Mouse (Mus musculus): ENCODE data around the gene Cited4. TPM values are rescaled to one million over a fixed set of nuclear protein-coding genes. Genes with fewer than 3 reads are reported as not detected.

Gene Cited4
- total and polyA plus RNA-seq, 3 experiments = 31.6 to 52.2 (median 39.9) TPM

GRCm38 (mm10) chr4:120664601-120665000 is 1.8 kb upstream of the Cited4 start:
- Histone ChIP-seq H3K27me3 (ENCODE audit: control insufficient read depth, insufficient read depth, low read length) (no peaks in the 10 kb centered on the region), H3K9ac (ENCODE audit: low read depth, low read length) (no peak overlapping the region), H3K4me3 (no peak overlapping the region), H3K79me2 (replicated peaks; ENCODE audit: control insufficient read depth, insufficient read depth, low read length) (no peaks in the 10 kb centered on the region), H3K4me1 (ENCODE audit: control insufficient read depth, insufficient read depth, low read length) (no peaks in the 10 kb centered on the region; the same call in 1 of the 2 replicates), H3K27ac (no peak overlapping the region), H3K36me3 (ENCODE audit: control insufficient read depth, insufficient read depth, low read length) (no peaks in the 10 kb centered on the region)
- TF ChIP-seq CTCF (IDR thresholded peaks at IDR 0.05) (no peak), POLR2A (IDR thresholded peaks at IDR 0.05; ENCODE audit: insufficient read depth, low read depth, low read length) (no peak), EP300 (IDR thresholded peaks at IDR 0.05; ENCODE audit: insufficient read depth, low read depth, low read length) (no peak)
- intact Hi-C loops (cut with DNase I) = no loop called here
- DNase-seq = no peak
- WGBS = 57% methylated on average over 2 of the region's 2 CpGs

- H3K27me3 ChIP-seq (ENCODE audit: control insufficient read depth, insufficient read depth, low read length) = no peaks in the 10 kb centered on the region
- no peak for DNase-seq
- intact Hi-C loops (cut with DNase I) = loop anchor here (5.0 kb wide), 1 partner anchor 73 kb away; no protein-coding TSS in a partner anchor
- H3K4me3 ChIP-seq = no peak overlapping the region
- H3K79me2 ChIP-seq (replicated peaks; ENCODE audit: control insufficient read depth, insufficient read depth, low read length) = no peaks in the 10 kb centered on the region
- 42% methylated on average over 4 of the region's 4 CpGs for WGBS
- H3K36me3 ChIP-seq (ENCODE audit: control insufficient read depth, insufficient read depth, low read length) = no peaks in the 10 kb centered on the region
- no peak overlapping the region for H3K9ac ChIP-seq (ENCODE audit: low read depth, low read length)
- TF ChIP-seq EP300 (IDR thresholded peaks at IDR 0.05; ENCODE audit: insufficient read depth, low read depth, low read length) = no peak
- no peak for TF ChIP-seq CTCF (IDR thresholded peaks at IDR 0.05)
- no peak for TF ChIP-seq POLR2A (IDR thresholded peaks at IDR 0.05; ENCODE audit: insufficient read depth, low read depth, low read length)
- no peak overlapping the region for H3K27ac ChIP-seq
- H3K4me1 ChIP-seq (ENCODE audit: control insufficient read depth, insufficient read depth, low read length) = no peaks in the 10 kb centered on the region; the same call in 1 of the 2 replicates
Observed at GRCm38 (mm10) chr4:120665144-120665700, 1.1 kb upstream of the Cited4 start.

- 79% methylated on average over 7 of the region's 7 CpGs for WGBS
Observed at GRCm38 (mm10) chr4:120665782-120666181, 590 bp upstream of the Cited4 start.

GRCm38 (mm10) chr4:120667045-120667501 is 701 bp downstream of the Cited4 start:
- H3K9ac ChIP-seq (ENCODE audit: low read depth, low read length) = peak overlapping the region; percentile 87
- no peaks in the 10 kb centered on the region for H3K27me3 ChIP-seq (ENCODE audit: control insufficient read depth, insufficient read depth, low read length)
- peak overlapping the region; percentile 84 for H3K27ac ChIP-seq
- no peaks in the 10 kb centered on the region for H3K79me2 ChIP-seq (replicated peaks; ENCODE audit: control insufficient read depth, insufficient read depth, low read length)
- no peak for TF ChIP-seq EP300 (IDR thresholded peaks at IDR 0.05; ENCODE audit: insufficient read depth, low read depth, low read length)
- TF ChIP-seq CTCF (IDR thresholded peaks at IDR 0.05) = no peak
- no peak for TF ChIP-seq POLR2A (IDR thresholded peaks at IDR 0.05; ENCODE audit: insufficient read depth, low read depth, low read length)
- peak overlapping the region; percentile 73 for H3K4me3 ChIP-seq
- 1% methylated on average over 50 of the region's 50 CpGs for WGBS
- no peaks in the 10 kb centered on the region for H3K36me3 ChIP-seq (ENCODE audit: control insufficient read depth, insufficient read depth, low read length)
- no peaks in the 10 kb centered on the region; the same call in 1 of the 2 replicates for H3K4me1 ChIP-seq (ENCODE audit: control insufficient read depth, insufficient read depth, low read length)
- intact Hi-C loops (cut with DNase I) = loop anchor here (2.0 to 5.0 kb wide), 2 partner anchors 52 to 75 kb away; no protein-coding TSS in a partner anchor
- peak; percentile 67 to 73 for DNase-seq

More at GRCm38 (mm10) chr4:120665782-120666181, 590 bp upstream of the Cited4 start:
- Histone ChIP-seq H3K4me3 (no peak overlapping the region), H3K79me2 (replicated peaks; ENCODE audit: control insufficient read depth, insufficient read depth, low read length) (no peaks in the 10 kb centered on the region), H3K4me1 (ENCODE audit: control insufficient read depth, insufficient read depth, low read length) (no peaks in the 10 kb centered on the region; the same call in 1 of the 2 replicates), H3K9ac (ENCODE audit: low read depth, low read length) (no peak overlapping the region), H3K36me3 (ENCODE audit: control insufficient read depth, insufficient read depth, low read length) (no peaks in the 10 kb centered on the region), H3K27me3 (ENCODE audit: control insufficient read depth, insufficient read depth, low read length) (no peaks in the 10 kb centered on the region), H3K27ac (no peak overlapping the region)
- no peak for DNase-seq
- intact Hi-C loops (cut with DNase I) = loop anchor here (2.0 to 5.0 kb wide), 2 partner anchors 51 to 73 kb away; no protein-coding TSS in a partner anchor
- TF ChIP-seq POLR2A (IDR thresholded peaks at IDR 0.05; ENCODE audit: insufficient read depth, low read depth, low read length) = no peak
- no peak for TF ChIP-seq CTCF (IDR thresholded peaks at IDR 0.05)
- no peak for TF ChIP-seq EP300 (IDR thresholded peaks at IDR 0.05; ENCODE audit: insufficient read depth, low read depth, low read length)

GRCm38 (mm10) chr4:120667555-120667954 is 1.2 kb downstream of the Cited4 start:
- no peak for TF ChIP-seq CTCF (IDR thresholded peaks at IDR 0.05)
- no peak for TF ChIP-seq EP300 (IDR thresholded peaks at IDR 0.05; ENCODE audit: insufficient read depth, low read depth, low read length)
- TF ChIP-seq POLR2A (IDR thresholded peaks at IDR 0.05; ENCODE audit: insufficient read depth, low read depth, low read length) = no peak
- Histone ChIP-seq H3K36me3 (ENCODE audit: control insufficient read depth, insufficient read depth, low read length) (no peaks in the 10 kb centered on the region), H3K79me2 (replicated peaks; ENCODE audit: control insufficient read depth, insufficient read depth, low read length) (no peaks in the 10 kb centered on the region), H3K27me3 (ENCODE audit: control insufficient read depth, insufficient read depth, low read length) (no peaks in the 10 kb centered on the region), H3K4me3 (peak overlapping the region; percentile 73), H3K4me1 (ENCODE audit: control insufficient read depth, insufficient read depth, low read length) (no peaks in the 10 kb centered on the region; the same call in 1 of the 2 replicates), H3K9ac (ENCODE audit: low read depth, low read length) (peak overlapping the region; percentile 87), H3K27ac (peak overlapping the region; percentile 84)
- no peak for DNase-seq
- intact Hi-C loops (cut with DNase I) = loop anchor here (2.0 to 5.0 kb wide), 2 partner anchors 53 to 75 kb away; no protein-coding TSS in a partner anchor
- whole genome bisulfite sequencing = 35% methylated on average over 10 of the region's 10 CpGs

GRCm38 (mm10) chr4:120668551-120668950 is 2.2 kb downstream of the Cited4 start:
- H3K27ac ChIP-seq = peak overlapping the region; percentile 84
- no peaks in the 10 kb centered on the region for H3K27me3 ChIP-seq (ENCODE audit: control insufficient read depth, insufficient read depth, low read length)
- no peaks in the 10 kb centered on the region for H3K36me3 ChIP-seq (ENCODE audit: control insufficient read depth, insufficient read depth, low read length)
- H3K9ac ChIP-seq (ENCODE audit: low read depth, low read length) = no peak overlapping the region; the same call in 1 of the 2 replicates
- no peaks in the 10 kb centered on the region for H3K79me2 ChIP-seq (replicated peaks; ENCODE audit: control insufficient read depth, insufficient read depth, low read length)
- WGBS = 78% methylated on average over 4 of the region's 4 CpGs
- TF ChIP-seq EP300 (IDR thresholded peaks at IDR 0.05; ENCODE audit: insufficient read depth, low read depth, low read length) (0 out of 2 replicates have a peak, but pooled peaks have one; percentile 51), CTCF (IDR thresholded peaks at IDR 0.05) (peak; percentile 64), POLR2A (IDR thresholded peaks at IDR 0.05; ENCODE audit: insufficient read depth, low read depth, low read length) (no peak)
- peak overlapping the region; percentile 34; the same call in 1 of the 2 replicates for H3K4me3 ChIP-seq
- DNase-seq = peak; percentile 43 to 50
- intact Hi-C loops (cut with DNase I) = loop anchor here (5.0 kb wide), 1 partner anchor 76 kb away; no protein-coding TSS in a partner anchor
- H3K4me1 ChIP-seq (ENCODE audit: control insufficient read depth, insufficient read depth, low read length) = no peaks in the 10 kb centered on the region; the same call in 1 of the 2 replicates

Measured in heart, adult 2 months (tissue).